Mouse (Mus musculus) thymus, adult 2 months (tissue): ENCODE results near the gene Inhbc.

Source experiments
- CTCF ChIP-seq: fragments of 200-500 bp; IDR thresholded peaks from 2 replicates; pipeline ENCODE4 v1.5.1; 2012; ENCODE audit warnings: mild to moderate bottlenecking, control low read depth, low read length, moderate library complexity, borderline replicate concordance; ENCODE audit not compliant: control insufficient read depth, poor library complexity, insufficient read depth; ENCODE audit errors: extremely low read depth
- POLR2A ChIP-seq: fragments of 200-500 bp; IDR thresholded peaks from 2 replicates; pipeline ENCODE4 v1.6.1; 2012; ENCODE audit warnings: mild to moderate bottlenecking, low read length, control low read depth, moderate library complexity; ENCODE audit not compliant: control insufficient read depth, poor library complexity, insufficient read depth; ENCODE audit errors: extremely low read depth

GRCm38 (mm10) chr10:127336952-127337351 lies 33.3 kb downstream of the Inhbc start:
- TF ChIP-seq CTCF (no peak), POLR2A (no peak)
